Mouse (Mus musculus): ENCODE measurements around the gene Smagp.

Gene Smagp

DNA sequence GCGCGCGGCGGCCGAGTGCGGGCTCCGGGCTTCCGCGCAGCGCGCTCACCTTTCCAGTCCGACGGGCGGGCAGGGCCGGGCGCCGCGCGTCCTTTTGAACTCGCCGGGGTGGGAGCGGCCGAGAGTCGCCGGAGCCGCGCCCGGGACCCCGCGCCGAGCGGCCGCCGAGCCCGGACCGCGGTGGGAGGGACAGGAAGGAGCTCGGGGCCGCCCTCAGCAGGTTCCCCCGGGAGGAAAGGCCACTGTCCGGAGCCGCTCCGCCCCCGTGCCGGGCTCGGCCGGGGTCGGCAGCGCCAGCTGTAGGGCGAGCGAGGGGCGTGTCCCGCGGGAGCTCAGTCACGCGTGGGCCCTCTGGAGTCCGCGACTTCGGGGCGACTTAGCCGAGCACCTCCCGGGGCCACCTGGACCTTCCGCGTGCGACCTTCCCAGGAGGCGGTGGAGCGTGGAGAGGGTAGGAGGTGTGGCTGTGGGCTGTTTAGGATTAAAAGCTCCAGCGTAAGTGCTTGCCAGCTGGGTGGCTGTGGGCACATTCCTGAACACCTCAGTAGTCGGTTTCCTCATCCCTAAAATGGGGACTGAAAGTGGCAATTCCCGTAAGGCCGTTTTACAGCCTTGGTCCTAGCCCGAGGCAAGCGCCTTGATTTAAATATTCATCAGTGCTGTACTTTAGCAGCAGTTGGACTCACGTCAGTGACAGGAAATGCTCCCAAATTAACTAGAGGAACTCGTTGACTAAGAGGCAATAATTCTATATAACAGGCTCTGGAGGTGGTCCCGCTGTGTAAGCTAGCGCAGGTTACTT lies at the start of gene Smagp:
Gene Smagp (minus strand): TSS at position 241 of the 802 bp plus-strand sequence.
- peak in 1 of 2 experiments; percentile 37 for DNase-seq

- no peak for DNase-seq
Observed at GRCm38 (mm10) chr15:100686434-100686833, 49.7 kb upstream of the Smagp start.

GRCm38 (mm10) chr15:100685849-100686248 lies 49.1 kb upstream of the Smagp start:
- DNase-seq: no peak

GRCm38 (mm10) chr15:100685255-100685654 lies 48.5 kb upstream of the Smagp start:
- no peak for DNase-seq

- no peak for DNase-seq
Observed at GRCm38 (mm10) chr15:100684450-100684849, 47.7 kb upstream of the Smagp start.

DNA sequence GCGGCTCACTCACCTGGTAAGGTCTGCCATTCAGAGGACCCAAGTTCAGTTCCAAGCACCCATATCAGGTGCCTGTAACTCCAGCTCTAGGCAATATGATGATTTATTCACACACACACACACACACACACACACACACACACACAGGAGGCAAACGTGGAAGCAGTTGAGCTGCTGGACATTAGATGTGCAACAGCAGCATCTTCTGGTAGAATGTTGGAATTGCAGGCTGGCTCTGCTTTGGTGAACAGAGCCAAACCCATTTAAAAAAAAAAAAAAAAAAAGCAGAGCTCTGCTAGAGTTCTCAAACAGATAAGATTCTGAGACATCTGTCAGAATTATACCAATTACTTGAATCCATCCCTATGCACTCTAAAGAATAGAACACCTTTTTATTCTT lies 46.3 kb upstream of the Smagp start:
- peak; percentile 76 to 80 for DNase-seq

DNA sequence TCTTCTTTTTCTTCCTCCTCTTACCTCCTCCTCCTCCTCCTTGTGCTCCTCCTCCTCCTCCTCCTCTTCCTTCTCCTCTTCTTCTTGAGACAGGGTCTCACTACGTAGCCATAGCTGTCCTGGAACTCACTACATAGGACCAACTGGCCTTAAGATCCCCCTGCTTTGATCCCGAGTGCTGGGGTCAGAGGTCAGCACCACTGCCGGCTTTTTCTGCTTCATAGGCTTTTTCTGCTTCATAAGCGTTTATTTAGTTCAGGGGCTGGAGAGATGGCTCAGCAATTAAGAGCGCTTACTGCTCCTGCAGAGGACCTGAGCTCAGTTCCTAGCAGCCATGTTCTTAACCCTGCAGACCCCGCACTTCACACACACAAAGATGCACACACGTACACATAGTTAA lies 45.0 kb upstream of the Smagp start:
- no peak for DNase-seq

GRCm38 (mm10) chr15:100680381-100680780 lies 43.6 kb upstream of the Smagp start:
- DNase-seq: no peak

DNA sequence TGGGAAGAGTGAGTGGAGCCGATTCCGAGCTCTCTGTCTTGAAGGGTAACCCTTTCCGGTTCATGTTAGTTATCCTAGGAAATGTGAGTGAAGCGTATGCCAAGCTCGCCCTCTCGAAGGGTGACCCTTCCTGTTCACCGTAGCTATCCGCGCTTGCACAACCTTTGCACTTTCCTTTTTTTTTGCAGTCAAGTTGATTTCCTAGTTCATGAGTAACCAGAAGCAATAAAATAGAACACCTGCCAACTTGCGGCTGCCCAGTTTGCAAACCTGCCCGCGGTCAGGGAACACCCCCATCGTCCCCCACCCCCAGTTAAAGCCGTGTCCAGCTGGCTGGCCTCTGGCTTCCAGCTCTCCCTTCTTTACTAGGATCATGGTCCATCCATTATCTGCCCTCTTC lies 42.3 kb upstream of the Smagp start:
- no peak for DNase-seq

DNA sequence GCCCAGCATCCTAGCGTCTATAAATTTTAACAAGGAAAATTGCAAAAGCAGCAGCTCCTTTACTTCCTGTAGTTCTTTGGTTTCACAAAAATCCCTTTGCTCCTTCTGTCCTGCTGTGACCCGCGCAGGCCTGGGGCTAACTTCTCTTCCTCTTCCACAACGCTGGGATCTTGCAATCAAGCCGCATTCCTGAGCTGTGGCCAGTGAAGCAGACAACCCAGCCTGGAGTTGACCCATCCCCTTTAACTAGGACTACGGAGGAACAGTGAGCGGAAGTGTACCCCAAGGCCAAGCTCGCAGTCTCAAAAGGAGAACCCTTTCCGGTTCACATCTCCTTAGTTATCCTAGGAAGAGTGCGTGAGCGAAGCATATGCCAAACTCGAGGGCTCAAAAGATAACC lies 41.8 kb upstream of the Smagp start:
- no peak for DNase-seq

- DNase-seq: no peak
Observed at GRCm38 (mm10) chr15:100677675-100678074, 40.9 kb upstream of the Smagp start.

- DNase-seq: no peak
Observed at GRCm38 (mm10) chr15:100676521-100676920, 39.8 kb upstream of the Smagp start.

DNA sequence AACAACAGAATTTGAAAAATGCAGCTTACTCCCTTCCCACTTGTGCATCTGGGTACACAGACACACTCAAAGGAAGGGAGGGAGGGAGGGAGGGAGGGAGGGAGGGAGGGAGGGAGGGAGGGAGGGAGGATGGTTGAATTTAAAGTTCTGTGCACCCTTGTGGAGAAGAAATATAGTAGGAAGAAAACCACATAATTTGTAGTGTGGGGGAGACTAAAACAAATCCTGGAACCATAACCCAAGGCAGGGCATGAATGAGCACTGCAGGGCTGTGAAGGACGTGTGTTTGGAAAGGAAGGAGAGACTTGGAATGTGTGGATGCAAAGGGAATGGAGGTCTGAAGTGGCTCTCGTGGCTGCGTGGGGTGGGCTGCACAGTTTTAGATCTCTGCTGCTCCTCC lies 38.7 kb upstream of the Smagp start:
- no peak for DNase-seq

DNA sequence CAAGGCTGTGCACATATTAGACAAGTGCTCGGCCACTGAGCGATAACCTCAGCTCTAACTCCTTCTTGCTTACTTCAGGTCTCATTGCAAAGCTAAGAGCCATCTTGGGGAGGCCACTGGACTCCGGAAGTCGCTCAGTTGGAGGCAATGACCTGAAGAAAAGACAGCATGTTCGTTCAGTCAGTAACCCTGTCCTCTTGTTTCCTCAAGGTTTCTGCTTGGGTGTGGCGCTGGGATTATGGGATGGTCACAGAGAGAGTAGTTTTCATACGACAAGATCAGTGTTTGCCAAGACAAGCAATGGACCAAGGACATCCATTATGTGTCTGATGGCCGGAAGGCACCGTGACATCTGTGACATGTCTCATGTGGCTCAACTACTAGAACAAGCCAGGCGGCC lies 37.8 kb upstream of the Smagp start:
- no peak for DNase-seq

DNA sequence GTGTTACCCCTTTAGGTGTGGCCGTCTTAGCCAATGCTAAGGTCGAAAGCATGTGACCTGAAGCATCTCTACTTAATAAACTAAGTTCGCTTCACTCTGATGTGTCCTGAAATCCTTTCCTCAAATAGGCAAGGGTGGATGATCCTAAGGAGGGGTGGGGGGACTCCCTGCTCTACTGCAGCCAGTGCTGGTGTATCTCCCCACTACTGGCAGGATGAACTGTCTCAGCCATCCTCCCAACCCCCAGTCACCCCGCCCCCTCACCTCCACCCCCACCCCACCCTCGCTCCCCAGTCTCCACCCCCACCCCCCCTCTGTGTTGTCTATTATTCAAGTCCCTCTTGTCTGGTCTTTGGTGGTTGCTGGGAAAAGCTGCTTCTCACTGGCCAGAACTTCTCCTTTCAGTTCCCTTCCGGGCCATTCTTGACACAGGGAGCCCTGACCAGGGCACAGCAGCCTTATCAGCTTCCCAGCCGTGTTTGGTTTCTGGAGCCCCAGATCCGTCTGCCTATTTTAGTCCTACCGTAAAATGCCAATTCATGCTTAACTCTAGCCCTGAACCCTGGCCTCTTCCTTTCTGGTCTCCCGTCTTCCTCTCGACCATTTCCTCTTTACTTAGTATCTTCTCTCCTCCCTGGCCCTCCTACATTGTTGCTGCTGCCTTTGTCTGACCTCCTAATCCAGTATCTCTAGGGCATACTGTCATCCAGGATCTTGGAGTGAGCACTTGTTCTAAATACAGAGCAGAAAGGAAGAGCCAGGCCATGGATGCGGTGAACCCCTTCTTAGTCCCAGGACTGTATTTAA lies 37.0 kb upstream of the Smagp start:
- DNase-seq: no peak

GRCm38 (mm10) chr15:100670833-100671232 lies 34.1 kb upstream of the Smagp start:
- no peak for DNase-seq

- DNase-seq: no peak
Observed at GRCm38 (mm10) chr15:100670004-100670403, 33.3 kb upstream of the Smagp start.

DNA sequence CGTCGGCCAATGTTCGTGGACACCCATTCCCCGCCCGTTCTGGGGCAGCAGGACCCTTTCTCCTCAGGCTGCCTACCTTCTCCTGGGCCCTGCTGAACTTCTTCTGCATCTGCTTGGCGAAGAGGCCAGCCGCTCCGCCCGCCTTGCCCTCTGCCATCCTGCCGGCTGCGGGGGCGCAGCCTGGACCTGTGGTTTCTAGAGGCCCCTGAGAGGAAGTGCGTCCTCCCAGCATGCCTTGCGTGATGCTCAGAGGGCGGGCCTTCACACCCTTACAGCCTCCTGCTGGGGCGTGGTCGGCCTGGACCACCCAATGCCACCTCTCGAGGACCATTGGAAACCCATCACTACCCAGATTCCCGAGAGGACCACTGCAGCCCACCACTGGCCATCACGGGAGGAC lies 32.6 kb upstream of the Smagp start, which contains the start of gene Bin2:
Gene Bin2 (minus strand): TSS at position 217 of the 400 bp plus-strand sequence.
- DNase-seq: peak; percentile 91 to 94

- peak; percentile 49 to 63 for DNase-seq
Observed at GRCm38 (mm10) chr15:100667871-100668545, 31.3 kb upstream of the Smagp start.

- no peak for DNase-seq
Observed at GRCm38 (mm10) chr15:100667420-100667819, 30.7 kb upstream of the Smagp start.

- peak in 1 of 2 experiments; percentile 37 for DNase-seq
Observed at GRCm38 (mm10) chr15:100666851-100667250, 30.1 kb upstream of the Smagp start.

- peak; percentile 42 to 47 for DNase-seq
Observed at GRCm38 (mm10) chr15:100666219-100666696, 29.5 kb upstream of the Smagp start.

All from thymus, postnatal 36 days (tissue).